Mouse (Mus musculus): ENCODE measurements around the gene Pi4k2b. TPM values are rescaled to one million over a fixed set of nuclear protein-coding genes. Genes with fewer than 3 reads are reported as not detected.

Pi4k2b gene
- polyA plus RNA-seq, 1 experiment from 2014 or later = 6.8 TPM

GRCm38 (mm10) chr5:52732811-52733210 is 8.6 kb upstream of the Pi4k2b start:
- Histone ChIP-seq H3K4me3 (replicated peaks; ENCODE audit: low read depth, low read length) (no peak overlapping the region), H3K9ac (replicated peaks; ENCODE audit: low read length) (no peak overlapping the region), H3K27ac (replicated peaks; ENCODE audit: low read depth, low read length) (no peak overlapping the region), H3K27me3 (ENCODE audit: control insufficient read depth, insufficient read depth, low read length) (no peaks in the 10 kb centered on the region), H3K4me2 (ENCODE audit: low read length) (no peak overlapping the region), H3K9me3 (ENCODE audit: control insufficient read depth, low read length) (no peaks in the 10 kb centered on the region), H3K4me1 (ENCODE audit: control insufficient read depth, insufficient read depth, low read length) (no peaks in the 10 kb centered on the region), H3K36me3 (ENCODE audit: control insufficient read depth, insufficient read depth, low read length) (no peaks in the 10 kb centered on the region)
- DNase-seq = no peak
- 77% methylated on average over 4 of the region's 4 CpGs for WGBS
- no peak for ATAC-seq (ENCODE audit: low FRiP score, low TSS enrichment)

DNA sequence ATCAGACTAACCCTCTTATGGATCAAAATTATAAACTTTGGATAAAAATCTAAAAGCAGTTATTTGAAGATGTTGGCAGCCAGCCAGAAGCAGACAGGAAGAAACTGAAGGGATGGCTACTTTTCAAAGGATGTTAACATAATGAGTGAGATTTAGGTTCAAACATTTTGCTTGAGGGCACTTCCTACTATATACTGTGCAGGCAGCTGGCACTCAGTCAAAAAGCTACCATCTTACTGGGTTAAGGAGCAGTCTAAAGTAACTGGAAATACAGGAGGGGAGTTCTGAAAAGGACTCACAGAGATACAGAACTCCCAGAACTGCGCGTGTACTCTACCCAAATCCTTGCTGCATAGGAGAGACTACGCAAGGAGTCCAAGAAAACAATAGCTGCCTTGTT is 5.3 kb upstream of the Pi4k2b start:
- H3K4me3 ChIP-seq (replicated peaks; ENCODE audit: low read depth, low read length) = no peak overlapping the region
- no peak overlapping the region for H3K27ac ChIP-seq (replicated peaks; ENCODE audit: low read depth, low read length)
- DNase-seq = no peak
- WGBS = 62% methylated on average over 3 of the region's 3 CpGs
- H3K4me2 ChIP-seq (ENCODE audit: low read length) = no peak overlapping the region
- H3K36me3 ChIP-seq (ENCODE audit: control insufficient read depth, insufficient read depth, low read length) = no peaks in the 10 kb centered on the region
- H3K9ac ChIP-seq (replicated peaks; ENCODE audit: low read length) = no peak overlapping the region
- no peaks in the 10 kb centered on the region for H3K9me3 ChIP-seq (ENCODE audit: control insufficient read depth, low read length)
- no peak for ATAC-seq (ENCODE audit: low FRiP score, low TSS enrichment)
- H3K4me1 ChIP-seq (ENCODE audit: control insufficient read depth, insufficient read depth, low read length) = no peaks in the 10 kb centered on the region
- no peaks in the 10 kb centered on the region for H3K27me3 ChIP-seq (ENCODE audit: control insufficient read depth, insufficient read depth, low read length)

DNA sequence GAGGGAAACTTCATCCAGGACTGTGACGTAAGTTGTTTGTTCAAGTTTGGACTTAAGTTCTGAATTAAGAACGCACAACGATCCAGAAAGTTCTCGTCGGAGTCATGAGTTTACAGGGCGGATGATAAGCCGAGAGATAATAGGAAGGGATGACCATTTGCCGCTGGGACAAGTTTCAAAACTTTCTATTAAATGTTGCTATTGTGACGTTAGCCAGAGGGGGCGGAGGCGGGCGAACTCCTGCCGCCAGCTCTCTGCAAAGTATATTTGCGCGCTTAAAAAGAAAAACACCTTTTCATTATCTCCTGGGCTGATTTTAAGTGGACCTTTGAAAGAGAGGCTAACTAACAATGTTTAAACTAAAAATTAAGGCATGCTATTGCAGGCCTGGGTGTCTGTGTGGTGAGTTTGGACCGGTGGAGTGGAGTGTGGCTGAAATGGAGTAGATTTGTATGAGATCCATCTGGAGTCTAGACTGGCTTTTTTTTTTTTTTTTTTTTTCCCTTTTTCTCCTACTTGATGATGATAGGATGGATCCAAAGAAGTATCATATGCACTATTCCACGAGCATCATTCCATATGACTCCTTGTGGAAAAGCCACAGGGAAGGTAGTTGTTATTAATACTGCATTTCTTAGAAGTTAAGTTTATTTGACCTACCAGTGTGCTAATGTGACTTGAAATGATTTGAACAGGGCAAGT is 889 bp downstream of the Pi4k2b start:
- Histone ChIP-seq H3K4me3 (replicated peaks; ENCODE audit: low read depth, low read length) (peak overlapping the region; percentile 69), H3K36me3 (ENCODE audit: control insufficient read depth, insufficient read depth, low read length) (no peaks in the 10 kb centered on the region), H3K4me1 (ENCODE audit: control insufficient read depth, insufficient read depth, low read length) (no peaks in the 10 kb centered on the region), H3K27ac (replicated peaks; ENCODE audit: low read depth, low read length) (no peak overlapping the region), H3K9me3 (ENCODE audit: control insufficient read depth, low read length) (no peaks in the 10 kb centered on the region), H3K4me2 (ENCODE audit: low read length) (peak overlapping the region; percentile 89), H3K9ac (replicated peaks; ENCODE audit: low read length) (peak overlapping the region; percentile 58), H3K27me3 (ENCODE audit: control insufficient read depth, insufficient read depth, low read length) (no peaks in the 10 kb centered on the region)
- WGBS = 3% methylated on average over 17 of the region's 17 CpGs
- DNase-seq = peak; percentile 67
- no peak for ATAC-seq (ENCODE audit: low FRiP score, low TSS enrichment)

GRCm38 (mm10) chr5:52743231-52743630 is 1.9 kb downstream of the Pi4k2b start:
- Histone ChIP-seq H3K9me3 (ENCODE audit: control insufficient read depth, low read length) (no peaks in the 10 kb centered on the region), H3K4me2 (ENCODE audit: low read length) (no peak overlapping the region; the same call in 1 of the 2 replicates), H3K36me3 (ENCODE audit: control insufficient read depth, insufficient read depth, low read length) (no peaks in the 10 kb centered on the region), H3K27ac (replicated peaks; ENCODE audit: low read depth, low read length) (no peak overlapping the region), H3K4me3 (replicated peaks; ENCODE audit: low read depth, low read length) (no peak overlapping the region), H3K27me3 (ENCODE audit: control insufficient read depth, insufficient read depth, low read length) (no peaks in the 10 kb centered on the region), H3K9ac (replicated peaks; ENCODE audit: low read length) (no peak overlapping the region), H3K4me1 (ENCODE audit: control insufficient read depth, insufficient read depth, low read length) (no peaks in the 10 kb centered on the region)
- 66% methylated on average over 4 of the region's 4 CpGs for WGBS
- ATAC-seq (ENCODE audit: low FRiP score, low TSS enrichment) = no peak
- DNase-seq = no peak

- no peaks in the 10 kb centered on the region for H3K36me3 ChIP-seq (ENCODE audit: control insufficient read depth, insufficient read depth, low read length)
- no peaks in the 10 kb centered on the region for H3K4me1 ChIP-seq (ENCODE audit: control insufficient read depth, insufficient read depth, low read length)
- no peaks in the 10 kb centered on the region for H3K9me3 ChIP-seq (ENCODE audit: control insufficient read depth, low read length)
- H3K4me2 ChIP-seq (ENCODE audit: low read length) = no peak overlapping the region
- H3K9ac ChIP-seq (replicated peaks; ENCODE audit: low read length) = no peak overlapping the region
- ATAC-seq (ENCODE audit: low FRiP score, low TSS enrichment) = no peak
- H3K27ac ChIP-seq (replicated peaks; ENCODE audit: low read depth, low read length) = no peak overlapping the region
- H3K27me3 ChIP-seq (ENCODE audit: control insufficient read depth, insufficient read depth, low read length) = no peaks in the 10 kb centered on the region
- no peak overlapping the region for H3K4me3 ChIP-seq (replicated peaks; ENCODE audit: low read depth, low read length)
- DNase-seq = no peak
These were observed 5.5 kb downstream of the Pi4k2b start for GRCm38 (mm10) chr5:52746920-52747319.

- H3K9ac ChIP-seq (replicated peaks; ENCODE audit: low read length) = no peak overlapping the region
- WGBS = 89% methylated on average over 5 of the region's 5 CpGs
- no peaks in the 10 kb centered on the region for H3K36me3 ChIP-seq (ENCODE audit: control insufficient read depth, insufficient read depth, low read length)
- no peak for ATAC-seq (ENCODE audit: low FRiP score, low TSS enrichment)
- no peak for DNase-seq
- H3K4me2 ChIP-seq (ENCODE audit: low read length) = no peak overlapping the region
- H3K4me1 ChIP-seq (ENCODE audit: control insufficient read depth, insufficient read depth, low read length) = no peaks in the 10 kb centered on the region
- H3K27me3 ChIP-seq (ENCODE audit: control insufficient read depth, insufficient read depth, low read length) = no peaks in the 10 kb centered on the region
- no peak overlapping the region for H3K27ac ChIP-seq (replicated peaks; ENCODE audit: low read depth, low read length)
- no peaks in the 10 kb centered on the region for H3K9me3 ChIP-seq (ENCODE audit: control insufficient read depth, low read length)
- H3K4me3 ChIP-seq (replicated peaks; ENCODE audit: low read depth, low read length) = no peak overlapping the region
These were observed 7.4 kb downstream of the Pi4k2b start for GRCm38 (mm10) chr5:52748732-52749131.

DNA sequence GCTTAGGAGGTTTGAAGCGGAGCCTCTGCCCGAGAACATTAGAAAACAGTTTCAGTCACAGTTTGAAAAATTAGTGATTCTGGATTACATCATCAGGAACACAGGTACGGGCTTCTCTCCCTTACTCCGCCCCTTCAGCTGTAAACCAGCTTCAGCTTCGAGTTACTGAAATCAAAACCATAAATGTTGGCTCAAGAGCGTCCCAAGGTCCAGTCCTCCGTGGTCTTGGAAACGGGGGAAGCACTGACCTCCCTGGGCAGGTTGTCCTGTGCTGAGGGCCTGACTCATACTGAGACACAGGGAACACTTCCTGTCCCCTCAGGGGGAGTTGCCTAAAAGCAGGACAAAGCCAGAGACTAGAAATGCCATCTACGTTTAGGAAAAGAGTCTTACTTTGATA is 11.8 kb downstream of the Pi4k2b start:
- Histone ChIP-seq H3K36me3 (ENCODE audit: control insufficient read depth, insufficient read depth, low read length) (no peaks in the 10 kb centered on the region), H3K9ac (replicated peaks; ENCODE audit: low read length) (no peak overlapping the region), H3K4me2 (ENCODE audit: low read length) (no peak overlapping the region), H3K4me1 (ENCODE audit: control insufficient read depth, insufficient read depth, low read length) (no peaks in the 10 kb centered on the region), H3K9me3 (ENCODE audit: control insufficient read depth, low read length) (no peaks in the 10 kb centered on the region), H3K27me3 (ENCODE audit: control insufficient read depth, insufficient read depth, low read length) (no peaks in the 10 kb centered on the region), H3K27ac (replicated peaks; ENCODE audit: low read depth, low read length) (no peak overlapping the region), H3K4me3 (replicated peaks; ENCODE audit: low read depth, low read length) (no peak overlapping the region)
- ATAC-seq (ENCODE audit: low FRiP score, low TSS enrichment) = no peak
- no peak for DNase-seq
- WGBS = 92% methylated on average over 9 of the region's 9 CpGs

DNA sequence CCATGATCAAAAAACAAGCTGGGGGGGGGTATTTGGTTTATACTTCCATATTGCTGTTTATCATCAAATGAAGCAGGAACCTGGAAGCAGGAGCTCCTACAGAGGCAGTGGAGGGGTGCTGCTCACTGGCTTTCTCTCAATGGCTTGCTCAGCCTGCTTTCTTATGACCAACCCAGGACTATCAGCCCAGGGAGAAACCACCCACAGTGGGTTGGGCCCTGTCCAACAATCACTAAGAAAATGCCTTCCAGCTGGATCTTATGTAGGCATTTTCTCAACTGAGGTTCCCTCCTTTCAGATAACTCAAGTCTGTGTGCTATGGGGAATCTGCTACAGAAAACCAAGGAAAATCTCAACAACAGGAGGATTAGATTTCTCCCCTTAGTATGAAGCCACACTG is 12.8 kb downstream of the Pi4k2b start:
- Histone ChIP-seq H3K36me3 (ENCODE audit: control insufficient read depth, insufficient read depth, low read length) (no peaks in the 10 kb centered on the region), H3K4me1 (ENCODE audit: control insufficient read depth, insufficient read depth, low read length) (no peaks in the 10 kb centered on the region), H3K4me2 (ENCODE audit: low read length) (no peak overlapping the region), H3K9me3 (ENCODE audit: control insufficient read depth, low read length) (no peaks in the 10 kb centered on the region), H3K9ac (replicated peaks; ENCODE audit: low read length) (no peak overlapping the region), H3K4me3 (replicated peaks; ENCODE audit: low read depth, low read length) (no peak overlapping the region), H3K27ac (replicated peaks; ENCODE audit: low read depth, low read length) (no peak overlapping the region), H3K27me3 (ENCODE audit: control insufficient read depth, insufficient read depth, low read length) (no peaks in the 10 kb centered on the region)
- DNase-seq (no peak), ATAC-seq (ENCODE audit: low FRiP score, low TSS enrichment) (no peak)

GRCm38 (mm10) chr5:52755337-52755736 is 14.0 kb downstream of the Pi4k2b start:
- ATAC-seq (ENCODE audit: low FRiP score, low TSS enrichment) = no peak
- no peaks in the 10 kb centered on the region for H3K36me3 ChIP-seq (ENCODE audit: control insufficient read depth, insufficient read depth, low read length)

More at GRCm38 (mm10) chr5:52755337-52755736, 14.0 kb downstream of the Pi4k2b start:
- H3K27me3 ChIP-seq (ENCODE audit: control insufficient read depth, insufficient read depth, low read length) = no peaks in the 10 kb centered on the region
- DNase-seq = no peak
- H3K27ac ChIP-seq (replicated peaks; ENCODE audit: low read depth, low read length) = no peak overlapping the region
- no peak overlapping the region for H3K4me3 ChIP-seq (replicated peaks; ENCODE audit: low read depth, low read length)
- H3K9me3 ChIP-seq (ENCODE audit: control insufficient read depth, low read length) = no peaks in the 10 kb centered on the region
- H3K9ac ChIP-seq (replicated peaks; ENCODE audit: low read length) = no peak overlapping the region
- no peaks in the 10 kb centered on the region for H3K4me1 ChIP-seq (ENCODE audit: control insufficient read depth, insufficient read depth, low read length)
- WGBS = 95% methylated on average over 3 of the region's 3 CpGs
- no peak overlapping the region for H3K4me2 ChIP-seq (ENCODE audit: low read length)
